Mouse (Mus musculus) stomach, postnatal 0 days (tissue): ENCODE results near the gene Abca14.

ENCODE experiments used
- CTCF ChIP-seq: IDR thresholded peaks from 2 replicates; pipeline ENCODE4 v1.5.1; 2016; ENCODE audit warnings: antibody characterized with exemption, low read depth, mild to moderate bottlenecking, moderate library complexity
- EP300 ChIP-seq: optimal IDR thresholded peaks from 2 replicates; pipeline ENCODE3; 2016; ENCODE audit warnings: antibody characterized with exemption

GRCm38 (mm10) chr7:120316086-120316485 lies 112.3 kb downstream of the Abca14 start:
- no peak for TF ChIP-seq CTCF
- no peak for TF ChIP-seq EP300
